Mouse (Mus musculus) MEL (cell line): ENCODE measurements around the gene Khdrbs1.

Source experiments
- CTCF ChIP-seq, 3 experiments: IDR thresholded peaks in 2 of 3; conservative IDR thresholded peaks in 1 of 3; 2 replicates each; pipeline ENCODE4 v1.5.1; 2011 to 2012; ENCODE audit warnings: low read length in 3 of 3, low read depth in 2 of 3, mild to moderate bottlenecking in 2 of 3, improper control_type of control experiment in 1 of 3, inconsistent platforms in 1 of 3, mixed read lengths in 1 of 3, moderate library complexity in 1 of 3; ENCODE audit not compliant: control insufficient read depth in 1 of 3, insufficient read depth in 1 of 3, poor library complexity in 1 of 3, severe bottlenecking in 1 of 3
- HCFC1 ChIP-seq: IDR thresholded peaks from 2 replicates; pipeline ENCODE4 v1.6.1; 2012; ENCODE audit warnings: low read depth, mild to moderate bottlenecking, inconsistent platforms, low read length, improper control_type of control experiment, moderate library complexity
- POLR2A ChIP-seq, 2 experiments: IDR thresholded peaks; 2 replicates each; pipeline ENCODE4 v1.6.1; 2011 to 2012; ENCODE audit warnings: low read length in 2 of 2, mild to moderate bottlenecking in 2 of 2, control low read depth in 1 of 2, improper control_type of control experiment in 1 of 2, low read depth in 1 of 2, moderate library complexity in 1 of 2; ENCODE audit not compliant: control insufficient read depth in 1 of 2, insufficient read depth in 1 of 2, poor library complexity in 1 of 2
- POLR2AphosphoS2 ChIP-seq: IDR thresholded peaks from 2 replicates; pipeline ENCODE4 v1.6.1; 2011; ENCODE audit warnings: low read length, improper control_type of control experiment

GRCm38 (mm10) chr4:129790475-129790874 lies 48.4 kb upstream of the Khdrbs1 start:
- TF ChIP-seq POLR2AphosphoS2 (no peak), POLR2A (IDR thresholded peaks at IDR 0.05; ENCODE audit: control insufficient read depth in 1 of 2, insufficient read depth in 1 of 2, low read depth in 1 of 2, low read length in 2 of 2, poor library complexity in 1 of 2) (no peak), CTCF (IDR thresholded peaks at IDR 0.05 in 2 of 3, conservative IDR thresholded peaks at IDR 0.05 in 1 of 3; ENCODE audit: control insufficient read depth in 1 of 3, insufficient read depth in 1 of 3, low read depth in 2 of 3, low read length in 3 of 3, poor library complexity in 1 of 3, severe bottlenecking in 1 of 3) (no peak), HCFC1 (no peak)
